Mouse (Mus musculus): ENCODE measurements around the gene Igdcc4. TPM values are rescaled to one million over a fixed set of nuclear protein-coding genes. Genes with fewer than 3 reads are reported as not detected.
"Not testable (repeated sequence)": the region's sequence is repeated elsewhere in the genome, so short reads cannot be mapped to it uniquely, and the experiment has no call there.

Igdcc4 gene
- 10 to 100 TPM; 26.1 to 30.4 TPM for total RNA-seq (2021)
- long read RNA-seq, experiment 1, full-length matches to known transcripts, result 3 of 13 reads
- long read RNA-seq, experiment 1, partial matches to known transcripts, result 9 of 13 reads
- long read RNA-seq, experiment 1, other reads (novel, unspliced or antisense), result 1 of 13 reads
- long read RNA-seq, experiment 2, full-length matches to known transcripts, result 1 of 14 reads
- long read RNA-seq, experiment 2, partial matches to known transcripts, result 8 of 14 reads
- long read RNA-seq, experiment 2, other reads (novel, unspliced or antisense), result 5 of 14 reads

DNA sequence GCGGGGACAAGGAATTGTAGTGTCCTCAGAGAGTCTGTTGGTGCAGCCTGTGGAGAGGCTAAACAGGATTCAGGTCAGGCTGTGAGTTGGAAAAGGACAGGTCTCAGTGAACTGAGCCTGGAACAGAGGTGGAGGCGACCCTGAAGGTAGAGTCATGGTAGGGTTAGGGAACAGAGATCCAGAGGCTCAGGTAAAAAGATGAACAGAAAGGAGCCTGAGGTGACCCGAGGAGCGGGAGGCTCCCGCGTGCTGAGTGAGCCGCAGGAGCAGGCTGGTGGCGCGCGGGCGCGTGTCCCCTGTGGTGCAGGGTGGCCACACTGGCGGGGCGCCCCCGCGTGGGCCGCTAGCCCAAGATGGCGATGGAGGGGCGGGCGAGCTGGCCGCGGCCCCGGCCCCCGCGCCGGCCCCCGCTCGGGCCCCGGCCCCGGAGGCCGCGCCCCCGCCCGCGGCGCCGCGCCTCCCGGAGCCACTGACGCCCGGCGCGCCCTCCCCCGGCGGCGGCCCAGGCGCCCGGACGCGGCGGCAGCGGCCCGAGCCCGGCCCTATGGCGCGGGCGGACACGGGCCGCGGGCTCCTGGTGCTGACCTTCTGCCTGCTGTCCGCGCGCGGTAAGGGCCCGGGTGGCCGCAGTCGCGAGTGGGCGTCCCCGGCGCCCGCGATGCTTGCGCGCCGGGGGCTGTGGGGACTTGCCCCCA, at the start of gene Igdcc4:
TSS of gene Igdcc4 (plus strand) at position 496 of the 695 bp plus-strand sequence.
- DNase-seq (ENCODE audit: low spot score in 2 of 2), result no peak

DNA sequence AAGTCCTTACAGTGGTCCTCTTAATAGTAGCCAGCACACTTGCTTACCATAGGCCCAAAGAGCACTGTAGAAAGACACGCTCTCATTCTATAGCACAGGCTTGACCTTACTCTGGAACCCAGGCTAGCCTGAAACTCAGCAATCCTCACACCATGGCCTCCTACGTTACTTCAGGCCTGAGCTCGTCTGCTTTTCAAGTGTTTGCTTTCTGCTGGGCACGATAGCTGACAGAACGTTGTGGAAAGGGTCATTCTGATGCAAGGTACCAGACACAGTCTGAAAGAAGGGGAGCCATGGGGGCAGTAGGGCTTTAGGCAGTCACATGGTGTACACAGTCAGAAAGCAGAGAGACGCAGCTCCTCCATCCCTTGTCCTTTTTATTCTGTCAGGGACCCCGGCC, 37.0 kb upstream of the Igdcc4 start:
- DNase-seq (ENCODE audit: low spot score in 2 of 2), result no peak

DNA sequence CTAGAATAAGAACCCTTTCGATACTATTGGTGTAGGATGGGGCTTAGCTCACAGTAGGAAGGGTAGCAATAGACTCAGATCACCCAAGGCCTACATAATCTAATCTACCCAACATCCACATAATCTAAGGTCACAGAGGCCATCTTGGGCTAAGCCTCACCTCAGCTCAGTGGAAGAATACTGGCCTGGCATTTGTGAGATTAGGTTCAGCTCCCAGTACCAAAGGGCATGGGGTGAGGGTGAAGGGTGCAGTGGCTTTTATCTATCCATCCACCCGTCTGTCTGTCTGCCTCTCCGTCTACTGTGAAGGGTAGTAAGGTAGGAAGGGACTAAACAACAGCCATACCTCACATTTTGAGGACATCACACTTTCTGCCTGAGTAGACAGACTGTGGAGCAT, 30.7 kb upstream of the Igdcc4 start:
- DNase-seq (ENCODE audit: low spot score in 2 of 2), result no peak

DNA sequence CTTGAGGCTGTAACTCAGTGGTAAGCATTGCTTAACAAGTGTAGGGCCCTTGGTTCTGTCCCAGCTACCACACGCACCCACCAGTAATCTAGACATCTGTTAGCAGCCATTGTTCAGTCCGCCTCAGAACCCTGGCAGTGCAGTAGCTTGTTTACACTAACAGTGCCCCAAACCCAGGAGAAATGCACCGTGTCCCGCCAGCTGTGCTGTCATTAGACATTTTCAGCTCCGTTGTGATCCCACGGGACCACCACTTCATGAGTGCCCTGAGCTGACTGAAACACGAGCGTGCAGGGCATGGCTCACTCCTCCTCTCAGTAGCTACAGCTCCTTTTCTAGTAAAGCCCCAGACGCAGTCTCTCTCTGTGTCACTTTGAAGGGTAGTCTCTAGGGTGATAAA, 27.7 kb upstream of the Igdcc4 start:
- DNase-seq (ENCODE audit: low spot score in 2 of 2), result no peak

DNA sequence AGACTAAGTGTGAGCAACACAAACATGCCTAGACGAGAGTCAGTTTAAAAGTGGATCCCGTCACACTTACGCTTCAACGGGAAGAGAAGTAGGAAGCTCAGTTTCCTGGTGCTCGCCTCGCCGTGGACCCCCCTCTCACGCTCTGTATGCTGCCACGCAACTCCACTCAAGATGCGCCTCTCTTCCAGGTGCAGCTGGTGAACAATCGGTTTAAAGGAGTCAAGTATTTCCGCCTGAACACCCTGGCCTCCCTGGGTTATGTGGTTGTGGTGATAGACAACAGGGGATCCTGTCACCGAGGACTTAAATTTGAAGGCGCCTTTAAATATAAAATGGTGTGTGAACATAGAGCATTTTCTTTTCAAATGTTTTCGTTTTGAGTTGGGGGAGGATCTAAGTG, 27.0 kb upstream of the Igdcc4 start:
- no peak for DNase-seq (ENCODE audit: low spot score in 2 of 2)

DNA sequence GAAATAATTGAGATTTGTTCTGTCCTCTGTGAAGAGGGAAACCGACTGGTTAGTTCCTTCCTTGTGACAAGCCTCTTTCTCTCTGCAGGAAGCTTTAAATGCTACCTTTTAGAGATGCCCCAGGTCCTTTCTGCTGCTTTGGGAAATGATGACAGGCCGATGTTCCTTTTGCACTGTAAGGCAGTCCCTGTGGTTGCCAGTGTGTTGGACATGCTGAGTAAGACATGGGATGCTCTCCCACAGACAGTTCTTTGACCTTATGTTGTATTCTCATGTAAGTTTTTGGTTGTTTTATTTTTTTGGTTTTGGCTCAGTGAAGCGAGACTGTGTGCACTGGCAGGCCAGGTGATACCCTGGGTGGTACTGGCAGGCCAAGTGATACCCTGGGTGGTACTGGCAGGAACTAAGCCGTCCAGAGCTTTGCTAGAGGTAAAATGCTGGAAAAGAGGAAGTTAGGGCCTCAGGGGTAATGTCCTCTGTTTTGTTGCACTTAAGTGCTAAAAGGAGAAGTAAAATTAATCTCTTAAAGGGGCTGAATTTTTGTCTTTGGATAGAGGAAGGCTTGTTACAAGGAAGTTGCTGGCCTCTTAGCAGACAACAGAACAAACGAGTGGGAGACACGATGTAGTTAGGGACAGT, 26.3 kb upstream of the Igdcc4 start:
- DNase-seq (ENCODE audit: low spot score in 2 of 2), result no peak

DNA sequence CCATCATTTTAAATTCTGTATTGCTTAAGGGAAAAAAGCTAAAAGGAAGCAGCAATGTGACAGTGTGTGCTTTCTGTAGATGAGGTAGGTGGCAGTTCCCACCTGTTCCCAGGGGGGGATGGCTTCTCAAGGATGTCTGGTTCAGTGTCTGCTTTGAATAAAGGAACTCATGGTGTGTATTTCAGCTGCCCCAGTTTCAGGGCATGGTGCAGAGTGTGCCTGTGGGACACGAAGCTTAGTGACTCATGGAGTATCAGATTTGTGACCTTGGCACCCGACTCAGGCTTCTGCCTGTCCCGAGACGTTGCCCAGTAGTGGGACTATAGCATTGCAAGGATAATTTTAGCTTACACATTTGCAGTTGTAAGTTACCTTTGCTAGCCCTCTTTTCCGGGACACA, 23.8 kb upstream of the Igdcc4 start:
- DNase-seq (ENCODE audit: low spot score in 2 of 2), result no peak

DNA sequence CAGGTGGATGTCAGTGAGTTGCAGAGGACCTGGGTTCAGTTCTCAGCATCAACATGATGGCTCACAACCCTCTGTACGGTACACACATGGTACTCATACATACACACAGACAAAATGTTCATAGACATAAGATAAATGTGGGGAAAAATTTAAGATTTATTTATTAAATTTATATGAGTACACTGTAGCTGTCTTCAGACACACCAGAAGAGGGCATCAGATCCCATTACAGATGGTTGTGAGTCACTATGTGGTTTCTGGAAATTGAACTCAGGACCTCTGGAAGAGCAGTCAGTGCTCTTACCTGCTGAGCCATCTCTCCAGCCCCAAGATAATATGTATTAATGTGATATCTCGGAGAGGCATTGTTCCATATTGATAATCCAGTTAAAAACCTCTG, 21.1 kb upstream of the Igdcc4 start:
- DNase-seq (ENCODE audit: low spot score in 2 of 2), result not testable (repeated sequence)

DNA sequence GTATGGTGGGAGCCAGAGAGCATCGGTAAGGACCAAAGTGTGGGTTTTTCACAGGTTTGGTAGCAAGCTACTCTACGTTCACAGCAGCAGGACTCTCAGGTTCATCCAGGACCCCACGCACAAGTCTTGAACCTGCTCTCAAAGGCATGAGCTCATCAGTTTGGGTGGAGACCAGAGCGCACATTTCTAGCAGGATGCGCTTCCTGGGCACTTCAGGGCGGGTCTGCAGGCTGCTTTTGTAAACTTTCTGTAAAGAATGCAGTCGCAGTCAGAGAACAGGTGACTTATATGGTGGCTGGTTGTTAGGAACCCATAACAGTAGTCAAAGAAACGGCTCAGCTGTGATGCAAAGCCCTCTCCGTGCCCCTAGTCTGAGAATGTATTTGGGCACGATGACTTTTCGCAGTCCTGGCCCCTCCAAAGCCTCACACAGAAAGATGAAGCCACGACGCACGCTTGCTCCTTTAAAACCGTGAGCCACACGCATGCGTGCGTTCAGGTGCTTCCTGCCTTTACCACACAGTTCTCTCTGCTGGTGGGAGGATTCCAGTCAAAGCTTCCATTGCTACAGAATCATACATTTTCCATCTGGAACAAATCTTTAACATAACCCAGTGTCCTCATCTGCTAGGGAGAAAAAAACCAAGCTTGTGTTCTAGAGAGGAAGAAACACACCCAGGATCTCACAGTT, 18.1 kb upstream of the Igdcc4 start:
- no peak for DNase-seq (ENCODE audit: low spot score in 2 of 2)

DNA sequence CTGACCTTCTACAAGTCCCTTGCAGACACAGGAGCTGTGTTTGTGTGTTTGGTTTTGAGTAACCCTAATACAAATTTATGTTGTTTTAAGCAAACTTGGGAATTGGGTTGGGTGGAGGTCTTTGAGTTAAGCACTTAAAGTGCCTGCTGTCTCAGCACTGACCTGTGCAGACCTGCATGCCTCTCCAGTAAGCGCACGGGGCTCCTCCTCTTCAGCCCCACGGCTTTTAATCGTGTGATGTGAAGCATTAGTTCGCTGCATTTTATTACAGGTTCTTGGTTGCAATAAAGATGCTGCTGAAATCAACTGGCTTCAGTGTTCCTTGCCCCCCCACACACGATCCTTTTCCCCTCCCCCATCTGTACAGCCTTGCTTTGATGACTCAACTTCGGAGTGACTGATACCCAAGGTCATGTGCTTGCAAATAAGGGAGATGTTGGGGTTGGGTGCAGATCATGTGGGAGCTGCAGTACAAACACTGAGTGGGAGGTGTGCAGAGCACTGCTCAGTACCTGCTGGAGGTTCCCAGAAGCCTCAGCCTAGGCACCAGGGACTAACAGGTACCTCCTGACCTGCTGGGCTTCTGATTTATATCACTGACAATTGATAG, 17.0 kb upstream of the Igdcc4 start:
- no peak for DNase-seq (ENCODE audit: low spot score in 2 of 2)

DNA sequence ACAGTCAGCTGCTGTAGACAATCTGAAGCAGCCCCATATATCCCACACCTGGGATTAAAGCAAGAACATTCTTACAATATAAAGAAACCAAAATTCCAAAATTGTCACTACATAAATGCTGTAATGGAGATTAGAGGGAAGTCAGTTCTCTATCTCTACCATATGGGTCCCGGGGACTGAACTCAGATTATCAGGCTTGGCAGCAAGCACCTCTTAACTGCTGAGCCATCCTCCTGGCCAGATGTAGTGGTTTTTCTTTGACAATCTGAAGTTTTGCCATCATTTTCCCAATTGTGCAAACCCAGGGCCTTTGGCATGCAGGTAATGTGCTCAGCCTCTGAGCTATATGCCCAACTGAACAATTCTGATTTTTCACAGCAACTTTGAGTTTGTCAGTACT, 16.0 kb upstream of the Igdcc4 start:
- DNase-seq (ENCODE audit: low spot score in 2 of 2), result no peak

DNA sequence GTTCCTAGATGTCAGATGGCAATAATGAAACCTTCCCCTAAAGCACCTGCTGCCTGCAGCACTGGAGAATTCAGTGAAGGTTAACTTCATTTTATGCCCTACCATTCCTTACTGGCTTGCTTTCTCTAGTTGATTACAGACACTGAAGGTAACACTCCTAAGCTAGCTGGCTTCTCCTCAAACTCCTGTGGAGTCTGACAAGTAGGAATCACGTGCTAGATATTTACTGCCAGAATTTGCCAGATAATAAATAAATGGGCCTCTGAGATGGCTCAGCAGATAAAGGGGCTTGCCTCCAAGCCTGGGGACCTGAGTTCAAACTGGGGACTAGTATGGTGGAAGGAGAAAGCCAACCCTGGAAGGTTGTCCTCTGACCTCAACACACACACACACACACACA, 14.5 kb upstream of the Igdcc4 start:
- DNase-seq (ENCODE audit: low spot score in 2 of 2), result no peak

DNA sequence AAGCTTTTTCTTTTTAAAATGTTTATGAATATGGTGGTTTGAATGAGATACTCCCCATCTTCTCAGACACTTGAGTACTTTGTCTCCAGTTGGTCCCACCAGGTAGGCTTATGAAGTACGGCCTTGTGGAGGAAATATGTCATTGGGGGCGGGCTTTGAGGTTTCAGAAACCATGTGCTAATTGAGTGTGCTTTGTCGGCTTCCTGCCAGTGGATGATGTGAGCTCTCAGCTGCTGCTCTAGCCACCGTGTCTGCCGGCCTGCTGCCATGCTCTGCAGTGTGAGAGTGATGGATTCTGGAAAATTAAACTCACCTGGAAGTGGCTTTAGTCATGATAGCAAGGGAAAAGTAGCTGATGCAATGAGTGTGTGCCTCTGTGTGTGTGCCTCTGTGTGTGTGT, 13.8 kb upstream of the Igdcc4 start:
- DNase-seq (ENCODE audit: low spot score in 2 of 2), result no peak

DNA sequence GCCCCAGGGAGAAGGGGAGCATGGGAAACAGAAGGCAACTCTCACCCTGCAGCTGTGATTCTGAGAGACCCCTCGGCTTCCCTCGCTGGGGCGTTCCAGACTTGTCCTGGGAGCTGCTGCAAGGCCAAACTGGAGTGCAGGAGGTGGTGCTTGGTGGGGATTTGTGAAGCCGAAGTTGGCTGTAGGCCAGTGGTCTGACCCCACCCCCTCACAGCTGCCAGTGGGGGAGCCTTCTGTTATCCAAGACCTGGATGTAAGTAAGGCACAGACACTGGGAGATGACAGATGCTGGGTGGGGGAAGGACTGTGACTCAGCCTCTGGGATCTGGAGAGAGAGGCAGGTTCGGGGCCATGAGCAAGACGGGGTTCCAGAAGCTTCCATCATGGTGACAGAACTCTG, 7.0 kb upstream of the Igdcc4 start:
- DNase-seq (ENCODE audit: low spot score in 2 of 2), result peak; percentile 17 to 52

DNA sequence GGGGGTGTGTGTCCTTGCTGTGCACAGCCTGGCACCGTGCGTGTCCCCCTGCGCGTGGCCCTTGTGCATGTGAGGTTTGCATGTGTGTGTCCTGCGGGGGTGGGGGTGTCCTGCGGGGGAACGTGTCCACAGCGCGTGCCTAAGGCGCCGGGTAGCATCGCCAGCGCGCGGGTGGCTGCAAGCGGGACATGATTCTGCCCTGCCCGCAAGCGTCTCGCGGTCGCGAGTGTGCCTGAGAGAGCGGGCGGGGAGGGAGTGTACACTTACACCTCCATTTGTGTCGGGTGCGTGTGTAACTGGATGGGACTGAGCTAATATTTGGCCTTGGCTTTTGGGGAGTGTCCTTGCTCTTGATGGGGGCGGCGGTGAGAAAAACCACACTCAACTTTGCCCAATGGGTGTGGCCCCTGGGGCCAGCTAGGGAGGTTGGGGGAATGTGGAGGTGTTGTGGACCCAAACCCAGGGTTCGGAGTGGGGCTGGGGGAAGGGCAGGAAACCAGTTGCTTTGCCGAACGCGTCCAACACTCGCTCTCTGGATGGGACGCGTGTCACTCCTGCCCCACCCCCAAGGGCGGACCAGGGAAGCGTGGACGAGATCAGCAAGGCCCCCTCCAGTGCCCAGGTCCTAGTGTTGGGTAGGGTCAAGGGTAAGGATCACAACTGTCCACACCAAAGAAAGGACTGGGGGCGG, 545 bp downstream of the Igdcc4 start:
- peak; percentile 45 to 48 for DNase-seq (ENCODE audit: low spot score in 2 of 2)

DNA sequence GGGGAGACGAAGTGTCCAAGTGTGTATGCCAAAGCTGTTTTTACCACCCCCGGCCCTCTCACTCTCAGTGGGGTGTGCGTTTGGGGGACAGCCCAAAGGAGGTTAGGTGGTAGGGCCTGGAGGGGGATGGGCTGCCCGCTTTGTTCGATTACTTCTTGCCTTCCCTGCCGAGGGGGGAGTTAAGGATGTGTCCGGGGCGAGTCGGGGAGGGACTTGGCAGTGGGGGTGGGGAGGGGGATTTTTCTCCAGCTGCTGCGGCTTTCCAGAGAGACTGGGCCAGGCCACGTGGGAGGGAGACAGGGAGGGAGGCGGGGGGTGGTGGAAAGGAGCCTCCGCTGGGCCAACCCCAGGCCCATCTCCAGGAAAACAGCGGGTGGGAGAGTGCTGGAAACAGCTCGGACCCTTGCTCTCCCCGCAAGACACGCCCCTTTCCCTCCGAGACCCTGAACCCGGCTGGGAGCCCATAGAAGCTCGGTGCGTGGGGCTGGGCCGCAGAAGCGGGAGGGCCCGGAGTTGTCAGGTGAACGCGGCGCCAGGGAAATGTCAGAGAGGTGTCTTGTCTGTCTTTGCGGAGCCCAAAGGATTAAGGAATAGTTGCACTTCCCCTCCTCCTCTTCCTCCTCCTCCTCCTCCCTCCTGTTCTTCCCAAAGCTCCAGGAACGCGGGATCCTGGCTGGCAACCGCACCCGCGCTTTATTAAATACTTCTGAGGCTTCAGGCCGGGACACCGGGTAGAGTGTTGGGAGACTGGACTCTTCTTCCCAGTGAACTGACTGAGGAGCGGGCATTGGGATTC, 1.3 kb downstream of the Igdcc4 start:
- peak in 1 of 2 experiments; percentile 33 for DNase-seq (ENCODE audit: low spot score in 2 of 2)

DNA sequence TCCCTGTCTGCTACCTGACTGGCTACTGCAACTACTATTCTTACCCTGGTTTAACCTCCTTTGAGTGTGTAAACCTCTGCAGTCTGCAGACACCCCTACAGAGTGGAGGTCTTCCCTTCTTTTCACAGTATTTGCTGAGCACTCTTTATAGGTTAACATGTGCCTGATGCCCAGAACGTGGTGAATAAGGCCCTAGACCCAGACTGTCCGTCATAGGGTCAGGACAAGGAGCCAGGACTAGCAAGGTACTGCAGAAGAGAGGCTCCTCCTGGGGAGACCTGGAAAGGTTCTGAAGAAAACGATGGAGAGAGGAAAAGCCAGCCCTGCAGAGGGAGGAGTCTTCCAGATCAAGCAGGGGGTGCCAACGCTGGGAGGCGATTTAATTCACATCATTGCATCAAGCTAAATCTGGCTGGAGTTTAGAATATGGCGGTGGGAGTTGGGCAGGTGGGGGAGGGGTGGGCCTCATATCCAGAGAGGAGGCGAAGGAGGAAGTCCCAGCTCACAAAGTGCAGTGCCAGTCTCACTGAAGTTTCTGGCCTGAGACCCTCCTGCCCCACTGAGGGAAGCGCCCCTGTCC, 2.0 kb downstream of the Igdcc4 start:
- no peak for DNase-seq (ENCODE audit: low spot score in 2 of 2)

DNA sequence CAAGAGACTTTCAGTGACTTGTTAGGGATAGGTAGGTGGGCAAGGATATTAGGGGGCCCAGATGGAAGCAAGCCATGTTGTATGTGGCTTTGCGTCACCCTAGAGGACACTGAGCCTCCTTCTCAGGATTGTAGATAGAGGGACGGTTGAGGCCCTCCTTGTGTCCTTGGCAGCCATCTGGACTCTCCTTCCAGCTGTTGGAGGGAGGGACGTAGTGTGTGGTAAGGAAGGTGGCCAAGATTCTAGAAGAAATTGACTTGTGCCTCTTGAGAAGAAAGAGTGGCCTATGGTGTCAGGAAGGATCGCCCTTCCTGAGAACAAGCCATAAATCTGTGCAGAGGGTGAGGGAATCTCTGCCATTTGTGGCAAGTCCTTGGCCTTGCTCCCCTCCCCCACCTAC, 5.5 kb downstream of the Igdcc4 start:
- no peak for DNase-seq (ENCODE audit: low spot score in 2 of 2)

DNA sequence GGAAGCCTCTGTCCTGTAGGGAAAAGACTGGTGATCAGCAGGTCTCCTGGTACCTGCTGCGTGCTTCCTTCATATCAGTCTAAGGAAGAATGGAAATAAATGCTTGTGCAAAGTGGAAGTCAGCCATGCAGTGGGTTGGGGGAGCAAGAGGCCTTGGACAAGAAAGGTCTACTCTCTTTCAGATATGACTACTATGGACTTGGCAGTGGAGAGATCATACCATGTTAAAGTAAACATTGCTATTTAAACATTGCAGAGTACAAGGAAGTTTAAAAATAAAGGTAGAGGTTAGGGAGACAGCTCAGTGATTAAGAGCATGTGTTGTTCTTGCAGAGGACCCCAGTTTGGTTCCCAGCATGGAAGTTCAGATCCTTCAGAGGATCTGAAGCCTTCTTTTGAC, 6.6 kb downstream of the Igdcc4 start:
- no peak for DNase-seq (ENCODE audit: low spot score in 2 of 2)

Data from layer of hippocampus, postnatal 14 days (tissue).